Mouse (Mus musculus): ENCODE data around the gene Rps19. TPM values are rescaled to one million over a fixed set of nuclear protein-coding genes. Genes with fewer than 3 reads are reported as not detected.
A peak's percentile ranks its signal among the peaks of the same experiment; 100 is the strongest.
"Not testable (repeated sequence)": the region's sequence is repeated elsewhere in the genome, so short reads cannot be mapped to it uniquely, and the experiment has no call there.

Rps19 gene
- polyA plus RNA-seq, 1 experiment from 2014 or later, result 2,332 TPM

DNA sequence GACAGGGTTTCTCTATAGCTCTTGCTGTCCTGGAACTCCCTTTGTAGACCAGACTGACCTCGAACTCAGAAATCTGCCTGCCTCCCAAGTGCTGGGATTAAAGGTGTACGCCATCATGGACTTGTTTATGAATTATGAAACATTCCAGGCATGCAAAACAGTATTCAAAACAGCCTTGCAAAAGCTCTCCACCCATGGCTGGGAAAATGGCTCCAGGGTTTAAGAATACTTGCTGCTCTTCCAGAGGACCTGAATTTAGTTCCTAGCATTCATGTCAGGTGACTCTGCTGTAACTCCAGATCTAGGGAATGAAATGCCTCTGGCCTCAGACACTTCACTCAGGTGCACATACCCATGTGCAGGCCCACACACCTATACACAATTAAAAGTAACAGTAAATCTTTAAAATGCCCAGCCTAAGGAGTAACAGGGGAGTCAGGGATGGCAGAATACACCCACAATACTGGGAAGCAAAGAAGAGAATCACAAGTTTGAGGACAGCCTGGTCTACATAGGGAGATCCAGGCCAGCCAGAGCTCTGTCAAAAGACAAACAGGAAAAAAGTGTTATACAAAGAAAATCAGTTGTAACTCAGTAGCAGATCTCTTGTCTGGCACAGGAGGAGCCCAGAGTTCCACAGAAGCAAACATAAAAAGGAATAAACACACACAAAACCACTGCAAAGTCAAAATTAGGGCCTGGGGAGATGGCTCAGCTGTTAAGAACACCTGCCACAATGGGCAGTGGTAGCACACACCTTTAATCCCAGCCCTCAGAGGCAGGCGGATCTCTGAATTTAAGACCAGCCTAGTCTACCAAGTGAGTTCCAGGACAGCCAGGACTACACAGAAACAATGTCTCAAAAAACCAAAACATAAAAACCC is 7.3 kb downstream of the Rps19 start:
- Histone ChIP-seq H3K9ac (ENCODE audit: low read length) (no peak overlapping the region), H3K9me3 (ENCODE audit: control insufficient read depth, low read length) (no peaks in the 10 kb centered on the region), H3K27ac (replicated peaks; ENCODE audit: low read depth, low read length) (no peak overlapping the region), H3K27me3 (ENCODE audit: control insufficient read depth, insufficient read depth, low read length) (no peaks in the 10 kb centered on the region), H3K4me3 (ENCODE audit: low read depth, low read length) (no peak overlapping the region), H3K4me2 (ENCODE audit: low read depth, severe bottlenecking) (no peak overlapping the region), H3K36me3 (ENCODE audit: control insufficient read depth, insufficient read depth, low read length) (peaks cover 24% of the 10 kb centered on the region), H3K4me1 (ENCODE audit: control insufficient read depth, insufficient read depth, low read length) (peaks cover 8% of the 10 kb centered on the region)
- DNase-seq (ENCODE audit: low spot score) (no peak), ATAC-seq (ENCODE audit: insufficient number of reproducible peaks, low FRiP score, low TSS enrichment, low read depth) (no peak)
- 73% methylated on average over 3 of the region's 3 CpGs for WGBS

DNA sequence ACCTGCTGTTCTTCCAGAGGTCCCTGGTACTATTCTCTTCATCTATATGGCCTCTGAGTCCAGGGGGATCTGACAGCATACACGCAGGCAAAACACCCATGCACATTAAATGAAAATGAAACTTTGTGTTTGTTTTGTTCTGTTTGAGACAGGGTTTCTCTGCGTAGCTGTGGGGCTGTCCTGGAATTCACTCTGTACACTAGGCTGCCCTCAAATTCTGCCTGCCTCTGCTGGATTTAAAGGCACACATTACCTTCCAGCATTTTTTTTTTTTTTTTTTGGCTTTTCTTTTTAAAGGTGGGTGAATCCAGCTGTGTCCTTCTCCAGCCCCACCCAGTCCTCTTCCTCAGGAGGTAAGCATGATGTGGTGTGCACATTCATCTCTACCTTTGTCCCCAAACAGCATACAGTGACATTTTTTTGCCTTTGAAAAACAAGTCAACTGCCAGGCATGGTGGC is 8.0 kb downstream of the Rps19 start:
- Histone ChIP-seq H3K4me1 (ENCODE audit: control insufficient read depth, insufficient read depth, low read length) (peaks cover 3% of the 10 kb centered on the region; the same call in 1 of the 2 replicates), H3K4me3 (ENCODE audit: low read depth, low read length) (no peak overlapping the region), H3K27ac (replicated peaks; ENCODE audit: low read depth, low read length) (no peak overlapping the region), H3K36me3 (ENCODE audit: control insufficient read depth, insufficient read depth, low read length) (peaks cover 19% of the 10 kb centered on the region), H3K9ac (ENCODE audit: low read length) (no peak overlapping the region), H3K27me3 (ENCODE audit: control insufficient read depth, insufficient read depth, low read length) (no peaks in the 10 kb centered on the region), H3K4me2 (ENCODE audit: low read depth, severe bottlenecking) (no peak overlapping the region), H3K9me3 (ENCODE audit: control insufficient read depth, low read length) (no peaks in the 10 kb centered on the region)
- DNase-seq (ENCODE audit: low spot score) (no peak), ATAC-seq (ENCODE audit: insufficient number of reproducible peaks, low FRiP score, low TSS enrichment, low read depth) (no peak)
- 79% methylated on average over 2 of the region's 2 CpGs for WGBS

DNA sequence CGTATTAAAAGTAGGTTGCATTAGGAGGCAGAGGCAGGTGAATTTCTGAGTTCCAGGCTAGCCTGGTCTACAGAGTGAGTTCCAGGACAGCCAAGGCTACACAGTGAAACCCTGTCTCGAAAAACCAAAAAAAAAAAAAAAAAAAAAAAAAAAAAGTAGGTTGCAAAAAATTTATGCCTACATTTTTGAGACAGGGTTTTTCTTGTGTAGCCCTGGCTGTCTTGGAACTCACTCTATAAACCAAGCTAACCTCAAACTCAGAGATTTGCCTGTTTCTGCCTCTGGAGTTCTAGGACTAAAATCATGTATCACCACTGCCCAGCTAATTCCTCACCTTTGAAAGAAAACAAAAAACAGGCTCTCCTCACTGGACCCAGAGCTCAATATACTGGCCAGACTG is 11.6 kb downstream of the Rps19 start:
- not testable (repeated sequence) for H3K27me3 ChIP-seq (ENCODE audit: control insufficient read depth, insufficient read depth, low read length); H3K36me3 ChIP-seq (ENCODE audit: control insufficient read depth, insufficient read depth, low read length); H3K4me2 ChIP-seq (ENCODE audit: low read depth, severe bottlenecking); DNase-seq (ENCODE audit: low spot score); ATAC-seq (ENCODE audit: insufficient number of reproducible peaks, low FRiP score, low TSS enrichment, low read depth); H3K4me1 ChIP-seq (ENCODE audit: control insufficient read depth, insufficient read depth, low read length); H3K9me3 ChIP-seq (ENCODE audit: control insufficient read depth, low read length); H3K4me3 ChIP-seq (ENCODE audit: low read depth, low read length); H3K27ac ChIP-seq (replicated peaks; ENCODE audit: low read depth, low read length); H3K9ac ChIP-seq (ENCODE audit: low read length)
- WGBS, result 88% methylated on average over 2 of the region's 2 CpGs

DNA sequence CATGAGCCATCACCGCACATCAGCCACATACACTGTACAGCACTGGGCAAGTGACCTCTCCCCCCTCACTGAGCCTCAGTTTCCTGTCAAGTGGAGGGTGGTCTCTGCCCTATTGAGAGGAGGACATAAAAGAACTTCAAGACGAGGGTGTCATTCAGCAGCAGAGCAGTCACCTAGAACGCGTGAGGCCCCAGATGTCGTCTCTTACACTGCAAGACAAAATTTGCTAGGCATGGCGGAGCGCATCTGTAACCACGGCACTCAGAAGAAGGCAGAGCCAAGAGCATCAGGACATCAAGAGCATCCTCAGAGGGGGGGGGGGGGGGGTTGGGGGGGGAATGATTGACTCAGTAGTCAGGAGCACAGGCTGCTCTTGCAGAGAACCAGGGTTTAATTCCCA is 12.1 kb downstream of the Rps19 start:
- Histone ChIP-seq H3K9me3 (ENCODE audit: control insufficient read depth, low read length) (no peaks in the 10 kb centered on the region), H3K36me3 (ENCODE audit: control insufficient read depth, insufficient read depth, low read length) (no peaks in the 10 kb centered on the region), H3K27me3 (ENCODE audit: control insufficient read depth, insufficient read depth, low read length) (no peaks in the 10 kb centered on the region), H3K4me1 (ENCODE audit: control insufficient read depth, insufficient read depth, low read length) (no peaks in the 10 kb centered on the region), H3K27ac (replicated peaks; ENCODE audit: low read depth, low read length) (no peak overlapping the region), H3K4me3 (ENCODE audit: low read depth, low read length) (no peak overlapping the region), H3K4me2 (ENCODE audit: low read depth, severe bottlenecking) (no peak overlapping the region), H3K9ac (ENCODE audit: low read length) (no peak overlapping the region)
- ATAC-seq (ENCODE audit: insufficient number of reproducible peaks, low FRiP score, low TSS enrichment, low read depth) (no peak), DNase-seq (ENCODE audit: low spot score) (no peak)
- 83% methylated on average over 8 of the region's 8 CpGs for WGBS

DNA sequence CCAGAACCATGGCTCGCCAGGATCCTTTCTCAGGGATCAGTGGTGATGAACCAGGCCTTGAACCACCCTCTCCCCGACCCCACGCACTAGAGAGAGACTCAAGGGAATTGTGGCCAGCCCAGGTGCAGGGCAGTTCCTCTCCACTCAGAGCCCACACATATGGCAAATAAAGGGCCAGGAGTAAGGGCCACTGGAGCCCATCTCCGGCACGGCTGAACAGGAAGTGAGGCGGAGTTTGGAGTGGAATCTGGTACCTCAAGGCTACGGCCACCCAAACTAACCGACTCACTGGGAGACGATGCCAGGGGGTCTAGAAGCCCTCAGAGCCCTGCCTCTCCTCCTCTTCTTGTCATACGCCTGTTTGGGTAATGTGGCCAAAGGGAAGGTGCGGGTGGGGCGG is 13.1 kb downstream of the Rps19 start, which contains the start of gene Cd79a:
TSS of gene Cd79a (plus strand) at position 158 of the 400 bp plus-strand sequence.
- Histone ChIP-seq H3K27me3 (ENCODE audit: control insufficient read depth, insufficient read depth, low read length) (no peaks in the 10 kb centered on the region), H3K4me1 (ENCODE audit: control insufficient read depth, insufficient read depth, low read length) (0 out of 2 replicates have a peak, but pooled peaks cover 1% of the 10 kb centered on the region), H3K27ac (replicated peaks; ENCODE audit: low read depth, low read length) (no peak within 1 kb of the TSS), H3K4me3 (ENCODE audit: low read depth, low read length) (no peak within 1 kb of the TSS), H3K9ac (ENCODE audit: low read length) (no peak within 1 kb of the TSS), H3K9me3 (ENCODE audit: control insufficient read depth, low read length) (no peaks in the 10 kb centered on the region), H3K4me2 (ENCODE audit: low read depth, severe bottlenecking) (no peak within 1 kb of the TSS), H3K36me3 (ENCODE audit: control insufficient read depth, insufficient read depth, low read length) (no peaks in the 10 kb centered on the region)
- 64% methylated on average over 12 of the region's 12 CpGs for WGBS
- ATAC-seq (ENCODE audit: insufficient number of reproducible peaks, low FRiP score, low TSS enrichment, low read depth), result no peak
- DNase-seq (ENCODE audit: low spot score), result no peak

DNA sequence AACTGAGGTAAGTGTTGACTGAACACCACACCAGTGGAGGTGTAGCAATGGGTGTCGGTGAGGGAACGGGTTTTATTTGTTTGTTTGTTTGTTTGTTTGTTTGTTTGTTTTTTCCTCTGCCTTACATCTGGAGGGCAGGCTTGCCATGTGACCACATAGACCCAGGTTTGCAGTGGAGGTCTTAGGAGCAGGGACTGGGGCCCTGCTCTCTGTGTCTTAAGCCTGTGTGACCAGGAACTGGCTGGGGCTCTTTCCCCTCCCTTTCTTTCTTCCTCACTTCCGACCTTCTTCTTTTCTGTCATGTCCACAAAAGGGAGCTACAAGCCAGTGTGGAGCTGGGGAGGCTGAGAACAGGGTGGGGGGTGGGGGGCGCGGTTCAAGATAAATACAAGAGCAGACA is 13.8 kb downstream of the Rps19 start:
- H3K9me3 ChIP-seq (ENCODE audit: control insufficient read depth, low read length), result no peaks in the 10 kb centered on the region
- H3K9ac ChIP-seq (ENCODE audit: low read length), result no peak overlapping the region
- DNase-seq (ENCODE audit: low spot score) (no peak), ATAC-seq (ENCODE audit: insufficient number of reproducible peaks, low FRiP score, low TSS enrichment, low read depth) (no peak)
- H3K4me2 ChIP-seq (ENCODE audit: low read depth, severe bottlenecking), result no peak overlapping the region
- no peak overlapping the region for H3K27ac ChIP-seq (replicated peaks; ENCODE audit: low read depth, low read length)
- H3K4me3 ChIP-seq (ENCODE audit: low read depth, low read length), result no peak overlapping the region
- 0 out of 2 replicates have a peak, but pooled peaks cover 4% of the 10 kb centered on the region for H3K4me1 ChIP-seq (ENCODE audit: control insufficient read depth, insufficient read depth, low read length)
- no peaks in the 10 kb centered on the region for H3K27me3 ChIP-seq (ENCODE audit: control insufficient read depth, insufficient read depth, low read length)
- H3K36me3 ChIP-seq (ENCODE audit: control insufficient read depth, insufficient read depth, low read length), result no peaks in the 10 kb centered on the region
- WGBS, result 77% methylated on average over 5 of the region's 5 CpGs

DNA sequence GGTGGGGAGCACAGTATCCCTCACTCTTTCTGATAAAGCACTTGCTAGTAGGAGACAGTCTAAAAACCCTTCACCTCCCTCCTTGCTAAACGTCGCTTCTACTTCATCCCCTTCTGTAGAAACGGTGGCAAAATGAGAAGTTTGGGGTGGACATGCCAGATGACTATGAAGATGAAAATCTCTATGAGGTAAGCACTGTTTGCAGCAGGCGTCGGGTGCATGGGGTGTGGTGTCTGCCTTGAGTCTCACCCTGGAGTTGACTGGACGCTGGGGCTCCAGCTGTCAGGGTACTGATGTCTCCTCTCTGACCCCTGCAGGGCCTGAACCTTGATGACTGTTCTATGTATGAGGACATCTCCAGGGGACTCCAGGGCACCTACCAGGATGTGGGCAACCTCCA is 16.9 kb downstream of the Rps19 start:
- DNase-seq (ENCODE audit: low spot score) (no peak), ATAC-seq (ENCODE audit: insufficient number of reproducible peaks, low FRiP score, low TSS enrichment, low read depth) (no peak)
- no peaks in the 10 kb centered on the region for H3K36me3 ChIP-seq (ENCODE audit: control insufficient read depth, insufficient read depth, low read length)
- no peak overlapping the region for H3K27ac ChIP-seq (replicated peaks; ENCODE audit: low read depth, low read length)
- no peak overlapping the region for H3K9ac ChIP-seq (ENCODE audit: low read length)
- 80% methylated on average over 6 of the region's 6 CpGs for WGBS
- H3K4me1 ChIP-seq (ENCODE audit: control insufficient read depth, insufficient read depth, low read length), result peaks cover 7% of the 10 kb centered on the region; the same call in 1 of the 2 replicates
- H3K4me2 ChIP-seq (ENCODE audit: low read depth, severe bottlenecking), result no peak overlapping the region
- H3K9me3 ChIP-seq (ENCODE audit: control insufficient read depth, low read length), result no peaks in the 10 kb centered on the region
- H3K27me3 ChIP-seq (ENCODE audit: control insufficient read depth, insufficient read depth, low read length), result no peaks in the 10 kb centered on the region
- no peak overlapping the region for H3K4me3 ChIP-seq (ENCODE audit: low read depth, low read length)

DNA sequence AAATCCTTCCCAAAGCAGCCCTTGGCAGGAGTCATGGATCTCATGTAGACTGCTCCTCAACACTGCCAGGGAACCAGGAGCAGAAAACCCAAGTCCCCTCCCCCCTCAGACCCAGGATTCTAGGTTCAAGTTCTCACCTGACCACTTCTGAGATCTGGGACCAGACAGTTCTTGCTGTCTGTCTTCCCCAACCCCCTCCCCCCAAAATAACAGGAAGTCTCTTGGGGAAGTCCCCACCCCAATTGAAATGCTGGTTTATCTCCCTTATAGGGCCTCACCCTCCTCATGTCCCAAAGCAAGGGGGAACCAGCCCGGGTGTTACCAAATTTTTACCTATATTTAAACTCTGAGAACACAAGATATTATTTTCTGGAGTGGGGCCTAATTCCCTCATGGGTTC is 17.7 kb downstream of the Rps19 start:
- H3K4me3 ChIP-seq (ENCODE audit: low read depth, low read length), result no peak overlapping the region
- H3K36me3 ChIP-seq (ENCODE audit: control insufficient read depth, insufficient read depth, low read length), result no peaks in the 10 kb centered on the region
- H3K27me3 ChIP-seq (ENCODE audit: control insufficient read depth, insufficient read depth, low read length), result no peaks in the 10 kb centered on the region
- H3K4me2 ChIP-seq (ENCODE audit: low read depth, severe bottlenecking), result peak overlapping the region; percentile 66; the same call in 1 of the 2 replicates
- ATAC-seq (ENCODE audit: insufficient number of reproducible peaks, low FRiP score, low TSS enrichment, low read depth) (no peak), DNase-seq (ENCODE audit: low spot score) (no peak)
- H3K9ac ChIP-seq (ENCODE audit: low read length), result peak overlapping the region; percentile 24; the same call in 1 of the 2 replicates
- WGBS, result 58% methylated on average over 1 of the region's 1 CpGs
- H3K27ac ChIP-seq (replicated peaks; ENCODE audit: low read depth, low read length), result no peak overlapping the region
- no peaks in the 10 kb centered on the region for H3K9me3 ChIP-seq (ENCODE audit: control insufficient read depth, low read length)
- H3K4me1 ChIP-seq (ENCODE audit: control insufficient read depth, insufficient read depth, low read length), result peaks cover 15% of the 10 kb centered on the region

All from limb, embryonic 11.5 days (tissue).